Mouse (Mus musculus) liver, adult 2 months (tissue): ENCODE results near the gene Cyb5r3. TPM values are rescaled to one million over a fixed set of nuclear protein-coding genes. Genes with fewer than 3 reads are reported as not detected.

Experiments
- DNase-seq: peaks from one replicate; pipeline ENCODE4 v3.0.0-alpha.2; 2011; ENCODE audit warnings: low read depth, low spot score; ENCODE audit errors: extremely low read depth
- H3K27ac ChIP-seq: fragments of 200-500 bp; replicated peaks from 2 replicates; pipeline ENCODE4 v1.5.1; 2012; ENCODE audit warnings: low read depth, mild to moderate bottlenecking, control low read depth, inconsistent platforms, low read length; ENCODE audit not compliant: insufficient read depth
- H3K27me3 ChIP-seq: fragments of 200-500 bp; 2 replicates; pipeline ENCODE4 v1.6.1; 2012; ENCODE audit warnings: mild to moderate bottlenecking, moderate library complexity, low read length, inconsistent platforms; ENCODE audit not compliant: control insufficient read depth, insufficient read depth
- H3K36me3 ChIP-seq: fragments of 200-500 bp; 2 replicates; pipeline ENCODE4 v1.6.1; 2012; ENCODE audit warnings: low read length, inconsistent platforms; ENCODE audit not compliant: control insufficient read depth, insufficient read depth
- H3K4me1 ChIP-seq: fragments of 200-500 bp; 2 replicates; pipeline ENCODE4 v1.6.1; 2011; ENCODE audit warnings: low read length; ENCODE audit not compliant: control insufficient read depth, insufficient read depth
- H3K4me3 ChIP-seq: fragments of 200-500 bp; 2 replicates; pipeline ENCODE4 v1.5.1; 2011; ENCODE audit warnings: low read depth, mild to moderate bottlenecking, control low read depth, low read length, moderate library complexity; ENCODE audit not compliant: insufficient read depth
- H3K79me2 ChIP-seq: fragments of 200-500 bp; 2 replicates; pipeline ENCODE4 v1.6.1; 2012; ENCODE audit warnings: inconsistent platforms, mild to moderate bottlenecking, low read length, moderate library complexity; ENCODE audit not compliant: control insufficient read depth, insufficient read depth
- H3K9ac ChIP-seq: fragments of 200-500 bp; 2 replicates; pipeline ENCODE4 v1.6.1; 2012; ENCODE audit warnings: low read depth, mild to moderate bottlenecking, control low read depth, inconsistent platforms, low read length
- CTCF ChIP-seq: fragments of 200-500 bp; IDR thresholded peaks from 2 replicates; pipeline ENCODE4 v1.5.1; 2011; ENCODE audit warnings: low read depth, low read length, control low read depth
- POLR2A ChIP-seq: fragments of 200-500 bp; IDR thresholded peaks from 2 replicates; pipeline ENCODE4 v1.6.1; 2011; ENCODE audit warnings: low read length, control low read depth; ENCODE audit not compliant: insufficient read depth; ENCODE audit errors: extremely low read depth
- WGBS: fragments of 180-500 bp; shearing (Covaris S2); methylation state at CpG from one replicate; pipeline ENCODE4 v1.1.7; 2018; 5-methylcytosine and 5-hydroxymethylcytosine counted together
- polyA plus RNA-seq: library from polyadenylated mRNA; depleted of rRNA; stranded (reverse); fragments of >200 nt; gene quantifications from 2 replicates; pipeline ENCODE4 v1.2.3, GENCODE M21; 2012
- total RNA-seq: library from RNA; depleted of rRNA; stranded (reverse); fragments of >200 nt; gene quantifications from 2 replicates; pipeline ENCODE4 v1.2.3, GENCODE M21; 2014

Cyb5r3 gene
- total and polyA plus RNA-seq, 2 experiments = 155 to 500 TPM

DNA sequence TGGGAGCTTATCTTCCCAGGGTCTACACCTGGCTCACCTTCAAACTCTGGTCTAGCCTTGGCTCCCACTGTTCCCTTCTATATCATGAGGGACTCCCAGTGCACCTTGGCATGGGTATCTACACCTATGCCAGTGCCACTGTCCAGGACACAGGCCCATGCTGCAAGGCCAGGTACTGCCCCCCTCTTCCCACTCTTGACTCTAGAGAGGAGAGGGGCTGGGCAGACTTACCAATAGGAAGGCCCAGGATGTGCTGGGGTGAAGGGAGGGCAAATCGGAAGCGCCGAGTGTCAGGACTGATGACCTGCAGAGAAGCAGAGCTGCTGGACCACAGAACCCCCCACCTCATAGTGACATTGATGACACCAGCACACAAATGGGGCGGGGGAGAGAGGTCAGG, 10.4 kb downstream of the Cyb5r3 start:
- Histone ChIP-seq H3K36me3 (peaks cover 26% of the 10 kb centered on the region), H3K79me2 (peaks cover 18% of the 10 kb centered on the region; the same call in 1 of the 2 replicates), H3K4me3 (no peak overlapping the region), H3K27me3 (no peaks in the 10 kb centered on the region), H3K9ac (peak overlapping the region; percentile 59), H3K27ac (peak overlapping the region; percentile 84), H3K4me1 (peaks cover 47% of the 10 kb centered on the region)
- 68% methylated on average over 4 of the region's 4 CpGs for WGBS
- TF ChIP-seq POLR2A (no peak), CTCF (no peak)
- no peak for DNase-seq

DNA sequence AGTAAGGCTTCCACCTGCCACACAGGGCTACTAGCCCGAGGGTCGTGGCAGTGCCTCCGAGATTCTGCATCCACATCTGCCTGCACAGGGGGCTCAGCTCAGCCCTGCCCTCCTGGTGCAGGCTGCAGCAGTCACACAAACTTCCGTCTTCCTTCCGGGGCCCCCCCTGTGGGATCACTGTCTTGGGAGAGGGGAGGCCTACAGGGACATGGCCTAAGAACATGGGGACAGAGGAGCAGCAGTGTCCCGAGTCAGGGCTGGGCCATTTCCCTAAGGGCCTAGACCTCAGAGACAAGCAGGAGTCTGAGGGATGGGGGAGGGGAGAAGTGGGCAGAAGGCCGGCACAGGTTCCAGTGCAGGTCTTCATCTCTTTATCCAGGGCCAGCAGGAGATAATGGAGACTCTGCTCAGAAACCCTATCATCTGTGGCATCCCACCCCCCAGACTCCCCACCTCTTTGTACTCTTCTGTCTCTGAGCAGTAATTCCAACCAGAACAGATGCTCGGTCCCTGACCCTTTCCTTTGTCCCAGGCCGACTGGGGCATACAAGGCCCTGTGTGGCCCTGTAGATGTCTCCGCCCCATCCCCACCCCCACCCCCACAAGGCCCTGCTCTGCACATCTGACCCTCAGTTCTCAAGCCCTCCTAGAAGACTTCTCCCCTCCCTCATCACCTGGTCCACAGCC, 11.2 kb downstream of the Cyb5r3 start:
- H3K36me3 ChIP-seq = peaks cover 26% of the 10 kb centered on the region

DNA sequence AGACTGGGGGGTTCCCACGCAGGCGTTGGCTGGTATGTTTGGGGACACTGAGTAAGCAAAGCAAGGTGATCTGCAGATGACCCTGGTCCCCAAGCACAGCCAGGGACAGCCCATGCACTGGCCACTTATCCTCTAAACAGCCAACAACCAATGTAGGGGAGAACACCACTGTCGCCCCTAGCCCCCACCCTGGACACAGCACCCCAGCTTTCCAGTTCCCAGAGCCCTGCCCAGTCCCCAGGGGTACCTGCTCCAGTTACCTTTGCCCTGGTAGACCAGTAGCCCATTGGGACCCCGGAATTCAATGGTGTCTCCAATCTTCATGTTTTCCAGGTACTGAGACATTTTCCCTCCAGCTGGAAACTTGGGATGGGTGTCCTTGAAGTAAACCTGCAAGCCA, 11.8 kb downstream of the Cyb5r3 start:
- peaks cover 9% of the 10 kb centered on the region; the same call in 1 of the 2 replicates for H3K79me2 ChIP-seq
- no peak for TF ChIP-seq POLR2A
- TF ChIP-seq CTCF = no peak
- H3K4me1 ChIP-seq = peaks cover 48% of the 10 kb centered on the region
- H3K9ac ChIP-seq = no peak overlapping the region
- peak overlapping the region; percentile 24; the same call in 1 of the 2 replicates for H3K27ac ChIP-seq
- peaks cover 25% of the 10 kb centered on the region for H3K36me3 ChIP-seq
- no peak overlapping the region for H3K4me3 ChIP-seq
- 93% methylated on average over 4 of the region's 4 CpGs for WGBS
- DNase-seq = no peak
- no peaks in the 10 kb centered on the region for H3K27me3 ChIP-seq

More for the DNA sequence above, 11.2 kb downstream of the Cyb5r3 start:
- H3K27me3 ChIP-seq = no peaks in the 10 kb centered on the region
- no peak overlapping the region for H3K4me3 ChIP-seq
- H3K79me2 ChIP-seq = peaks cover 12% of the 10 kb centered on the region; the same call in 1 of the 2 replicates
- TF ChIP-seq CTCF (no peak), POLR2A (no peak)
- H3K9ac ChIP-seq = no peak overlapping the region
- WGBS = 83% methylated on average over 10 of the region's 10 CpGs
- DNase-seq = no peak
- peak overlapping the region; percentile 24 for H3K27ac ChIP-seq
- peaks cover 48% of the 10 kb centered on the region for H3K4me1 ChIP-seq

DNA sequence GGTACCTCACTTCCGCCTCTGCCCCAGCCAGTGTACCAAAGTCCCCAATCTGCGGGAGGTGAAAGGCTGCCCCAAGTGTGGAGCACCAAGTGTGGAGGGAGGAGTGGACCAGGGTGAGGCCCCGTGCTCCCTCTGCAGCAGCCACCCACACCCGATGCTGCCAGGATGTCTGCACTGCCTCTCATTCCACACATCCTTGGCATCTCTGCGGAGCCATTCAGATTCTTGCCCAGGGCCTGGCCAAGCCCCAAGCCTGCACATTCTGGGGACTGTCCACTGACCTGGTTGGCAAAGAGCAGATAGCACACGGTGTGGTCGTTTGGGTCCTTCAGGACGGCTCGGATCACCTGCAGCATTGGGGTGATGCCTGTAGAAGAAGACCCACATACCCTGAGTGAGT, 12.6 kb downstream of the Cyb5r3 start:
- no peak for TF ChIP-seq CTCF
- TF ChIP-seq POLR2A = no peak
- Histone ChIP-seq H3K27ac (peak overlapping the region; percentile 46), H3K4me1 (peaks cover 48% of the 10 kb centered on the region), H3K9ac (0 out of 2 replicates have a peak overlapping the region, but pooled peaks have one; percentile 2), H3K4me3 (no peak overlapping the region), H3K27me3 (no peaks in the 10 kb centered on the region), H3K79me2 (peaks cover 9% of the 10 kb centered on the region; the same call in 1 of the 2 replicates), H3K36me3 (peaks cover 26% of the 10 kb centered on the region)
- DNase-seq = no peak
- WGBS = 50% methylated on average over 9 of the region's 9 CpGs

DNA sequence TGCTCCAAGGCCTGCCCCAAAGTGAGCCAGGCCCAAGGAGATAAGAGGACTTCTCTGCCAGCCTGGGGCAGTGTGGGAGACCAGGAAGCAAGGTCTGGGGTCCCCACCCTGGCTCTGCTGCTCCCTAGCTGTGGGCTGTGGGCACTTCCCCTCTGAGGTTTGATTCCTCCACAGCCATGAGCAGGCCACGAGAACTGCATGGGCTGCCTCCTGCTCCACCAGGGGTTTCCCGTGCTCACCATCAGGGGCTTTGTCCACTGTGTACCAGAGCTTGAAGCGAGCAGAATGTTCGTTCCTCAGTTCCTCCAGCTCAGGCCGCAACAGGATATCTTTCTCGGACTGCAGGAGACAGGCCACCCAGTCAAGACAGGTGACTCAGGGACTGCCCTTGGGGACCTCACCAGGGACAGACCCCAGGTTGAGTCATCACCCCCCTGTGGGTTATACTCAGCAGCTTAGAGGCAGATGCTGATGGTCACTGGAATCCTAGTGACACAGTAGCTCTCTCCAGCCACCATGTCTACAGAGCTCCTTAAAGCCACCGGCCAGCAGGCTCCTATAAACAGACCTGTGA, 13.7 kb downstream of the Cyb5r3 start:
- no peak for DNase-seq
- Histone ChIP-seq H3K36me3 (peaks cover 27% of the 10 kb centered on the region), H3K4me1 (peaks cover 43% of the 10 kb centered on the region), H3K4me3 (no peak overlapping the region), H3K27ac (peak overlapping the region; percentile 28), H3K9ac (no peak overlapping the region), H3K79me2 (peaks cover 9% of the 10 kb centered on the region; the same call in 1 of the 2 replicates), H3K27me3 (no peaks in the 10 kb centered on the region)
- TF ChIP-seq CTCF = no peak
- TF ChIP-seq POLR2A = no peak
- 86% methylated on average over 7 of the region's 7 CpGs for WGBS

DNA sequence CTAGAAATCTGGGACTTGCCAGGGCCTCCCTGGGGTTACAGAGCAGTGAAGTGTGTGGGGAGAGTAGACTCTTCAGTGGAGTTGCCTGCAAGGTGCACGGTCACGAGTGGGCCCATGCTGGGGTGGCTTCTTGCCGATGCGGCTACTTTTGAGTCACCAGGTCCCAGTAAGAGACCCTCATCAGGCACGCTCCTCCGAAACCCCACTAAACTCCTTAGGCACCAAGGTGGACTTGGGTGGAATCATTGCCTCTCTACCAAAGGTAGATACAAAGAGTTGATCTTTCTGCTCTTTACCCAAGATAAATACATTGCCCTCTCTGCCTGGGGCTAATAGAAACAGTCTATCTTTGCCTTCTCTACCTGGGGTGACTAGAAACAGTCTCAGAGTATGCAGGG, 14.7 kb downstream of the Cyb5r3 start:
- WGBS = 95% methylated on average over 6 of the region's 6 CpGs
- no peaks in the 10 kb centered on the region for H3K27me3 ChIP-seq
- TF ChIP-seq POLR2A (no peak), CTCF (no peak)
- no peak for DNase-seq
- H3K4me3 ChIP-seq = no peak overlapping the region
- peaks cover 39% of the 10 kb centered on the region for H3K4me1 ChIP-seq
- H3K79me2 ChIP-seq = peaks cover 9% of the 10 kb centered on the region; the same call in 1 of the 2 replicates
- peak overlapping the region; percentile 23; the same call in 1 of the 2 replicates for H3K27ac ChIP-seq
- peak overlapping the region; percentile 11; the same call in 1 of the 2 replicates for H3K9ac ChIP-seq
- H3K36me3 ChIP-seq = peaks cover 31% of the 10 kb centered on the region
